Mouse (Mus musculus) ES-E14 (cell line): ENCODE data around the gene Otop3.

Source experiments
- HCFC1 ChIP-seq: IDR thresholded peaks from 2 replicates; pipeline ENCODE4 v1.6.1; 2012; ENCODE audit warnings: low read length, inconsistent platforms, borderline replicate concordance; ENCODE audit not compliant: insufficient read depth
- MAFK ChIP-seq: IDR thresholded peaks from 2 replicates; pipeline ENCODE4 v1.6.1; 2014; ENCODE audit warnings: mild to moderate bottlenecking, low read depth, low read length, inconsistent platforms; ENCODE audit not compliant: insufficient read depth
- ZC3H11A ChIP-seq: IDR thresholded peaks from 2 replicates; pipeline ENCODE4 v1.6.1; 2012; ENCODE audit warnings: low read depth, mild to moderate bottlenecking, inconsistent platforms, low read length, borderline replicate concordance
- ZNF384 ChIP-seq: IDR thresholded peaks from 2 replicates; pipeline ENCODE4 v1.6.1; 2012; ENCODE audit warnings: low read depth, low read length, inconsistent platforms

GRCm38 (mm10) chr11:115374695-115375425, 40.3 kb downstream of the Otop3 start:
- TF ChIP-seq MAFK (no peak), ZNF384 (no peak), ZC3H11A (no peak), HCFC1 (no peak)
